Mouse (Mus musculus) heart, postnatal 4 days (tissue): ENCODE measurements around the gene Taok3. TPM values are rescaled to one million over a fixed set of nuclear protein-coding genes. Genes with fewer than 3 reads are reported as not detected.
"Not testable (repeated sequence)": the region's sequence is repeated elsewhere in the genome, so short reads cannot be mapped to it uniquely, and the experiment has no call there.

Experiments used
- DNase-seq: peaks from one replicate; pipeline ENCODE4 v3.0.0; 2021
- total RNA-seq, 2 experiments: library from RNA; stranded (reverse); gene quantifications; 2 replicates each; pipeline ENCODE4 v1.2.3; 2021

The Taok3 gene
- total RNA-seq, 2 experiments from 2014 or later, result 8.6 to 10.5 TPM

GRCm38 (mm10) chr5:117268749-117269148 is 148.8 kb downstream of the Taok3 start:
- no peak for DNase-seq

GRCm38 (mm10) chr5:117269395-117269794 is 149.5 kb downstream of the Taok3 start:
- no peak for DNase-seq

- no peak for DNase-seq
Observed at GRCm38 (mm10) chr5:117271945-117272344, 152.0 kb downstream of the Taok3 start.

GRCm38 (mm10) chr5:117274817-117275216 is 154.9 kb downstream of the Taok3 start:
- no peak for DNase-seq

GRCm38 (mm10) chr5:117277784-117278183 is 157.9 kb downstream of the Taok3 start:
- no peak for DNase-seq

GRCm38 (mm10) chr5:117278809-117279668 is 159.1 kb downstream of the Taok3 start:
- peak; percentile 48 for DNase-seq

- DNase-seq, result no peak
Observed at GRCm38 (mm10) chr5:117279669-117280050, 159.7 kb downstream of the Taok3 start.

GRCm38 (mm10) chr5:117281536-117281935 is 161.6 kb downstream of the Taok3 start:
- peak; percentile 23 for DNase-seq

- DNase-seq, result no peak
Observed at GRCm38 (mm10) chr5:117282360-117282759, 162.4 kb downstream of the Taok3 start.

GRCm38 (mm10) chr5:117284029-117284428 is 164.1 kb downstream of the Taok3 start:
- DNase-seq, result no peak

- DNase-seq, result no peak
Observed at GRCm38 (mm10) chr5:117284682-117285081, 164.8 kb downstream of the Taok3 start.

GRCm38 (mm10) chr5:117285266-117285665 is 165.3 kb downstream of the Taok3 start:
- no peak for DNase-seq

GRCm38 (mm10) chr5:117286286-117286685 is 166.4 kb downstream of the Taok3 start:
- no peak for DNase-seq

GRCm38 (mm10) chr5:117286831-117287822 is 167.2 kb downstream of the Taok3 start, which contains the start of gene Pebp1:
Pebp1 (minus strand) TSS chr5:117287625.
- peak; percentile 98 for DNase-seq

GRCm38 (mm10) chr5:117289646-117290045 is 169.7 kb downstream of the Taok3 start:
- no peak for DNase-seq

GRCm38 (mm10) chr5:117290081-117290480 is 170.2 kb downstream of the Taok3 start:
- DNase-seq, result no peak

GRCm38 (mm10) chr5:117291312-117291711 is 171.4 kb downstream of the Taok3 start:
- DNase-seq, result no peak

GRCm38 (mm10) chr5:117292547-117292946 is 172.6 kb downstream of the Taok3 start:
- no peak for DNase-seq

GRCm38 (mm10) chr5:117293776-117294175 is 173.8 kb downstream of the Taok3 start:
- not testable (repeated sequence) for DNase-seq

GRCm38 (mm10) chr5:117295011-117295410 is 175.1 kb downstream of the Taok3 start:
- no peak for DNase-seq

- DNase-seq, result no peak
Observed at GRCm38 (mm10) chr5:117302899-117303298, 183.0 kb downstream of the Taok3 start.

GRCm38 (mm10) chr5:117303691-117304579 is 184.0 kb downstream of the Taok3 start:
- DNase-seq, result no peak
